Mouse (Mus musculus) thymus, adult 2 months (tissue): ENCODE data around the gene Vps26a. TPM values are rescaled to one million over a fixed set of nuclear protein-coding genes. Genes with fewer than 3 reads are reported as not detected.

Experiments
- DNase-seq: peaks from one replicate; pipeline ENCODE4 v3.0.0; 2021
- H3K27ac ChIP-seq: fragments of 200-500 bp; 2 replicates; pipeline ENCODE4 v1.5.1; 2012; ENCODE audit warnings: low read length, control low read depth; ENCODE audit not compliant: control insufficient read depth, insufficient read depth
- H3K27me3 ChIP-seq: fragments of 200-500 bp; 2 replicates; pipeline ENCODE4 v1.6.1; 2012; ENCODE audit warnings: mild to moderate bottlenecking, low read length, moderate library complexity, mixed read lengths; ENCODE audit not compliant: control insufficient read depth, insufficient read depth
- H3K36me3 ChIP-seq: fragments of 200-500 bp; 2 replicates; pipeline ENCODE4 v1.6.1; 2012; ENCODE audit warnings: mild to moderate bottlenecking, low read length, moderate library complexity; ENCODE audit not compliant: control insufficient read depth, insufficient read depth
- H3K4me1 ChIP-seq: fragments of 200-500 bp; replicated peaks from 2 replicates; pipeline ENCODE4 v1.6.1; 2012; ENCODE audit warnings: low read length; ENCODE audit not compliant: control insufficient read depth, insufficient read depth
- H3K4me3 ChIP-seq: fragments of 200-500 bp; 2 replicates; pipeline ENCODE4 v1.5.1; 2012; ENCODE audit warnings: mild to moderate bottlenecking, low read length, control low read depth, moderate library complexity; ENCODE audit not compliant: control insufficient read depth, insufficient read depth
- CTCF ChIP-seq: fragments of 200-500 bp; IDR thresholded peaks from 2 replicates; pipeline ENCODE4 v1.5.1; 2012; ENCODE audit warnings: mild to moderate bottlenecking, control low read depth, low read length, moderate library complexity, borderline replicate concordance; ENCODE audit not compliant: control insufficient read depth, poor library complexity, insufficient read depth; ENCODE audit errors: extremely low read depth
- POLR2A ChIP-seq: fragments of 200-500 bp; IDR thresholded peaks from 2 replicates; pipeline ENCODE4 v1.6.1; 2012; ENCODE audit warnings: mild to moderate bottlenecking, low read length, control low read depth, moderate library complexity; ENCODE audit not compliant: control insufficient read depth, poor library complexity, insufficient read depth; ENCODE audit errors: extremely low read depth
- WGBS: fragments of 180-500 bp; shearing (Covaris S2); methylation state at CpG from one replicate; pipeline ENCODE4 v1.1.7; 2018; 5-methylcytosine and 5-hydroxymethylcytosine counted together
- polyA plus RNA-seq: library from polyadenylated mRNA; depleted of rRNA; stranded (reverse); fragments of >200 nt; gene quantifications from 2 replicates; pipeline ENCODE4 v1.2.3, GENCODE M21; 2012

The Vps26a gene
- polyA plus RNA-seq, 1 experiment = 11.4 TPM

DNA sequence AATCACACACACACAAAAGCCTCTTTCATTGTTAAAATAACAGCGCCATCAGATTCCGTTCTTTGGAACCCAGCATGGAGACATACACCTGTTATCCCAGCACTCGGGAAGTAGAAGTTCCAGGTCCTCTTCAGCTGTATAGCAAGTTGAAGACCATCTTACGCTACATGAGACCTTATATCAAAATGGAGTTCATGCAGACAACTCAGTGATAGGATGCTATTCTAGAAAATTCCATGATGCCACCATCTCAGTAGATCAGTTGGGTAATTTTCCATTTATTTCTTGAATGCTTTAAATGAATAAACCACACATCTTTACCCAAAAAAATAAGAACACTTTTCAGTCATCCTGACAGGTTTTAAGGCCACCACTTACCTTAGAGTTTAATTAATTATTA, 20.5 kb upstream of the Vps26a start:
- H3K4me3 ChIP-seq = no peak overlapping the region
- TF ChIP-seq POLR2A (no peak), CTCF (no peak)
- peak overlapping the region; percentile 70; the same call in 1 of the 2 replicates for H3K27ac ChIP-seq
- no peak for DNase-seq
- WGBS = 7% methylated on average over 4 of the region's 4 CpGs
- H3K36me3 ChIP-seq = no peaks in the 10 kb centered on the region
- peaks cover 22% of the 10 kb centered on the region for H3K4me1 ChIP-seq
- no peaks in the 10 kb centered on the region for H3K27me3 ChIP-seq

DNA sequence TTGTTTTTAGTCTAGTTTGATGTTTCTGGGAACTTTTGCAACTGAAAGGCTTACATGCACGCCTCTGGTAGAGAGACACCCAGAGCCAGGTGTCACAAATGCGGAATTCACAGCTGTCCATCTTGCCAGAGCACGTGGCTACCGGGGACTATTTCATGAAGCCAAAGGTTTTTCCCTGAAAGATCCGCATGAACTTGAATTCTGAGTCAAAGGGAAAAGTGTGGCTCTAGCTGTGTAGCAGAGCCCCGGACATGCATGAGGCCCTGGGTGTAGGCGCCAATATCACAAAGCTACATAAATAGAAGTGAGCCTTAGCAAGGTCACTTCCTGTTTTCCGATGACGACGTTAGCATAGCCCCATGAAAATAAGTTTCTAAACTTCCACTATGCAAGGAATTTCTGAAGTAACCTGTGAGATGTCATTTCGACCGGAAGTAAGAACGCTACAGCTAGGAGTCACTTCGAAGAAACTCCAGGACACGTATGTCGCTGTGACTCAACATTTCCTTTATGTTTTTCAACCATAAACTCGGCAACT, 19.5 kb upstream of the Vps26a start:
- H3K36me3 ChIP-seq = no peaks in the 10 kb centered on the region
- DNase-seq = peak; percentile 43
- H3K27me3 ChIP-seq = no peaks in the 10 kb centered on the region
- H3K27ac ChIP-seq = peak overlapping the region; percentile 99
- no peak for TF ChIP-seq CTCF
- TF ChIP-seq POLR2A = no peak
- peak overlapping the region; percentile 51 for H3K4me3 ChIP-seq
- peaks cover 26% of the 10 kb centered on the region for H3K4me1 ChIP-seq
- WGBS = 1% methylated on average over 17 of the region's 17 CpGs

- peak overlapping the region; percentile 99 for H3K27ac ChIP-seq
- no peak for DNase-seq
- H3K4me3 ChIP-seq = peak overlapping the region; percentile 51
- peaks cover 31% of the 10 kb centered on the region for H3K4me1 ChIP-seq
- no peaks in the 10 kb centered on the region for H3K27me3 ChIP-seq
- TF ChIP-seq POLR2A (no peak), CTCF (no peak)
- 32% methylated on average over 9 of the region's 9 CpGs for WGBS
- no peaks in the 10 kb centered on the region for H3K36me3 ChIP-seq
Measured at GRCm38 (mm10) chr10:62505224-62505983, 18.8 kb upstream of the Vps26a start.

DNA sequence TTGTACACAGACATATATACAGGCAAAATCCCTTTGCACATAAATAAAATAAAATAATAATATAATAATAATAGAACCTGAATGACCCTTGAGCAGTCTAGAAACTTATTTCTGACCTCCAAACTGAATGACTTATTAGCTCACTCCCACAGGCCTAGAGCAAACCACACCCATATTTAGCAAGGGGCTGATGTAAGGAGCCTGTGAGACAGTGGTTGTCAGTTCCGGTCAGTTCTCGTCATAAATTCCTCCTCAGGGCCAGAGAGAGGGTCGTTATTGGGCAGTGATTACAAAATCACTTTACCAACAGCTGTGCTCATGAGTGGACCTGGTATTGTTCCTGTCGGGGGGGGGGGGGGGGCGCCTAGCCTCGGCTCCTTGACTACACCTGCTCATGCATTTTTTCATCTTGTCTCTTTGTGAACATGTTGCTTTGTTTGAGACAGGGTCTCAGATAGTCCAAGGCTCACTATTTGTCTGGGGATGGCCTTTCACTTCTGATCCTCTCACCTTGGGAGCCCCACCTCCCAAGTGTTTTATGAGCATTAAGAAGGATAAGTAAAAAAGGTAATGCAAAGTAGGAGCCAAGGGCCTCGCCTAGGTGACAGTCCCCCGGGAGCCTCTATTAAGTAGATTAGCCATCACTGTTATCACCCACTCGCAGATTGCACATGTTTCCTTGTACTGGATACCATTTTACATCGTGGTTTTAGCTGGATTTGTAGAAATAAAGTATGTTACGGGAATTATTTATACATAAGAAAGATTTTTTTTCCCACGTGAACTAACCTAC, 17.4 kb upstream of the Vps26a start:
- WGBS = 39% methylated on average over 12 of the region's 12 CpGs
- Histone ChIP-seq H3K36me3 (no peaks in the 10 kb centered on the region), H3K4me3 (no peak overlapping the region), H3K27ac (peak overlapping the region; percentile 81; the same call in 1 of the 2 replicates), H3K27me3 (no peaks in the 10 kb centered on the region), H3K4me1 (peaks cover 30% of the 10 kb centered on the region)
- DNase-seq = no peak
- TF ChIP-seq CTCF (no peak), POLR2A (no peak)

DNA sequence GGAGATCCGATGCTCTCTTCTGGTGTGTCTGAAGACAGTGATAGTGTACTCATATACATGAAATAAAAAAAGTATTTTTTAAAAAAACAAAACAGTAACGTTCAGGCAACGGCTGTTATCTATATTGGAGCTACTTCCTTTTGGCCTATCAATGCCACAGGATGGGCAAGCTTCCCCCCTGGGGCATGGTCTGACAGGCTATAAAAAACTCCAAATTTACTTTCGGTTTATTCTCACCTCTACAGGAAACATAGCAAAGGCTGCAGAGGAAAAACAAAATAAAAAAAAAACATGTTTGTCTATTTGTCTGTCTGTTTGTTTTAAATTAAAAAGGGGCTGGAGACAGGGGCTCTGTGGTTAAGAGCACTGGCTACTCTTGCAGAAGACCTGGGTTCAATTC, 16.7 kb upstream of the Vps26a start:
- Histone ChIP-seq H3K27ac (peak overlapping the region; percentile 81; the same call in 1 of the 2 replicates), H3K4me3 (no peak overlapping the region), H3K4me1 (peaks cover 24% of the 10 kb centered on the region), H3K27me3 (no peaks in the 10 kb centered on the region), H3K36me3 (no peaks in the 10 kb centered on the region)
- 3% methylated on average over 4 of the region's 4 CpGs for WGBS
- no peak for TF ChIP-seq POLR2A
- no peak for TF ChIP-seq CTCF
- DNase-seq = no peak

DNA sequence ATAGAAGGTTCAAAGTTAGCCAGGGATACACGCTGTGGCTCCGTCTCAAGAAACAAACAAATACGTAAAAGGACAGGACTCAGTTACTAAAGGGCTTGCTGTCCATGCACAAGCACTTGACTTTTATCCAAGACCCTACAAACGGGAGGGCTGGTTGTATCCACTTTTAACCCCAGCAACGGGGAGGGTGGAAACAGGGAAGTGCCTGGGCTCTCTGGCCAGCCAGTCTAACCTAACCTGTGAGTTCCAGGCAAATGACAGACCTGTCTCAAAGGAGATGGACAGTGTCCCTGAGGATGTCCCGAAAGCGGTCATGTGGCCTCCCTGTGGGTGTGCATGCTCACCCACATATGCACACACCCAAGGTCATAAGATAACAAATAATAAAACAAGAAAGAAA, 15.3 kb upstream of the Vps26a start:
- WGBS = 88% methylated on average over 7 of the region's 7 CpGs
- Histone ChIP-seq H3K4me3 (no peak overlapping the region), H3K36me3 (peaks cover 3% of the 10 kb centered on the region; the same call in 1 of the 2 replicates), H3K4me1 (peaks cover 23% of the 10 kb centered on the region), H3K27me3 (no peaks in the 10 kb centered on the region), H3K27ac (no peak overlapping the region)
- no peak for DNase-seq
- TF ChIP-seq CTCF = no peak
- no peak for TF ChIP-seq POLR2A
